Mouse (Mus musculus): Measurements from ENCODE around the gene Aff2. TPM values are rescaled to one million over a fixed set of nuclear protein-coding genes. Genes with fewer than 3 reads are reported as not detected.

Gene Aff2
- total RNA-seq, 2 experiments from 2014 or later = 8.1 to 10.1 TPM

- DNase-seq = no peak
Measured at GRCm38 (mm10) chrX:69744962-69745597, 385.0 kb downstream of the Aff2 start.

DNA sequence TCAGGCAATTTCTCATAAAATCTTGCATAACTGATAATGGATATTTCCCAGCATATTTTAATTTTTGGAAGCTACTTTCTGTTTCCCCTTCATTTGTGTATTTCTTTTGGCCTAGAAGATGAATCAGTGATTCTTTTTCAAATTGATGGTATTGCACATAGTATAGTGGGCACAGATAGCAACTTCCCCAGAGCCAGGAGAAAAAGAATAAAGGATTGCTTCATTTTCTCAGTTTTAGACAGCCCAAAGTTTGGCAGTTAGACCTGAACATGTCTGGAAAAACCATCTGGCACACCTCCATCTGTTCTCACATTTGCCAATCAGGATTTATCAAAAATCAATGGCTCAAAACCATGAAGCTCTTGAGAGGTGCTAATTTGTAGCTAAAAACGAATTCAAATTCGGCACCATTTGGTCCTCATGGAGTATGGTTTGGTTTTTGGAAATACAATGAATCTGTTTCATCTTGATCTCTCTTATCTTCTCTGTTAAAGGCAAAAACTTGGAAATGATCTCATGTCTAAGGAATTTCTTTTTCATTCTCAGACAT lies 441.9 kb downstream of the Aff2 start:
- DNase-seq = no peak

DNA sequence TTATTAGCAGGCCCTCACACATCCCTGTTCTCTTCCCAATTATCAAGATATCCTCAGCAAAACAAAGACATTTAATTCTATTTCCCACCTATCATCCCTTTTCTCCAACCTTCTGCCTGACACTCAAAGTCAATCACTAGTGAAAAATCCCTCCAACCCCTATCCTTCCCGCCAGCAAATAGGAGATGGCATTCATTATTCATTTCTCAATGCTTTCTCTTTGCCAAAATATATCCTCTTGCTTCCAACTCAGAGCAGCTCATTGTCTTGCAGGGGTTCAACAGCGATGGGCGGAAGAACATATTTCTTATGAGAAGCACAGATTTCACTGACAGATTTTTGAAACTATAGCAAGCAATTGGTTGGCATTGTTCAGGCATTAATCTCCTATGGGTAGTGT lies 442.4 kb downstream of the Aff2 start:
- DNase-seq = no peak

DNA sequence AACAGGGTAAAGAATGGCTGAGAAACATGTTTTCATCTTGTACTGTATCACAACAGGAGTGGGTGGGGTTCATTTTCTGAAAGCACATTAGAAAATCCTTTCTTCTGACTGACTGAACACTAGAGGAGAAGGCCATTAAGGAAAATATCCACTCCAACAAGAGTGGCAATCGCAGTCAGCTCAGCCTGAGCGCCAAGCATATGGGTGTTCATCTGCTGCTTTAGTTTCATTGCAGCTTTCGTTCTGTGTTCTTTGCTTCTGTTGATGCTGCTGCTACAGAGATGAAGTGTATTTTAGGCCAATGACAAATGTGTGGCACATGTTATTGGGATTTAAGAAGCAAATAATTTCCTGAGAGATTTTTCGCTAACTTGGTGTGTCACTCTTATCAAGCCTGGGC lies 451.7 kb downstream of the Aff2 start:
- no peak for DNase-seq

DNA sequence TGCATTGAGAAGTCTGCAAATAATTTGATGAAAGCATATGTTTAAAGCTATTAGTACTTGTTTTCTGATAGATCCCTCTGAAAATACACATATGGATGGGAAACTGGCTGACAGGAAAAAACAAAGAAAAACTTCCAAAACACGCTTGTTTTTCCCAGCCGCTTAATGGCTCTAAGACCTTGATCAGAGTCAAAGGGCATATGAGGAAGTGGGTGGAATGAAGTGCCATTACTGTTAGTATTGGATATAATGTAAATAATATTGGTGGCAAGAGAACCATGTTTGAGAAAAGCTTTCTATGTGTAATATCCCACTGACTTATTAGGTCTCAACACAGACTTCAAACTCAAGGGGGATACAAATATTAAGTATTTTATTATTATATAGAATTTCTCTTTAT lies 455.0 kb downstream of the Aff2 start:
- DNase-seq = no peak

- DNase-seq = no peak
Measured at GRCm38 (mm10) chrX:69817679-69818078, 457.6 kb downstream of the Aff2 start.

GRCm38 (mm10) chrX:69818188-69818587 lies 458.1 kb downstream of the Aff2 start:
- no peak for DNase-seq

DNA sequence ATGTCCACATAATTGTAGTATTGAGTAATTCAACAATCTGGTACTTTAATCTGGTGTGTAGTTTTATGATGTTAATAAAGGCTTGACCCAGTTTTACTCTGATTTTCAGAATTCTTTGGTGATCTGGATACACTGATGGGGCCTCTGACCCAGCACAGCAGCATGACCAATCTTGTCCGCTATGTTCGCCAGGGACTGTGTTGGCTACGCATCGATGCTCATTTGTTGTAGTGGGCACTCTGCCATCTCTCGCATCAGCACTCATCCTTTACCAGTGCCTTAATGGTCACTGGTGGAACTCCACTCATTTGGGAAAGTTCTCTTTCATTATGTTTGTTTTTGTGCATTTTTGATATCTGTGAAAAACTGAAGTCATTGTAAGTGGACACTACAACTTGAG lies 507.5 kb downstream of the Aff2 start:
- no peak for DNase-seq

DNA sequence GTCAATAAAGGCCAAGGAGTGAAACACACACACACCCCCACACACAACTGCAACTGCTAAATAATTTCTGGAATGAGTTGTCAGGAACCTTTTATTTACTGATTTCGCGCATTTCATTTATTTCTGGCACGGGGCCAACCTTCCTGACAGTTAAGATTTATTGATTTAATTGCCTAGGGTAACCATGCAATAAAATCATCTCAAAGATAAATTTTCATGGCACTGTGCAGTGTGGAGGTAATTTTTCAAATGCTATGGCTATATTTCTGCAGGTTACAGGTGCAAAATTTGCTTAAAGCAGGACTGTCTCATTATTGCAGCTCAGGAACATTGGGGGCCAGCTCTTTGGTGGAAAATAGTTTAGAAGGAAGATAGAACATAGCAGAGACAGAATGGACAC lies 531.6 kb downstream of the Aff2 start:
- no peak for DNase-seq
